Mouse (Mus musculus) heart, adult 2 months (tissue): ENCODE measurements around the gene Trpv2. TPM values are rescaled to one million over a fixed set of nuclear protein-coding genes. Genes with fewer than 3 reads are reported as not detected.

ENCODE experiments used
- DNase-seq, 2 experiments: peaks; one replicate each; pipeline ENCODE4 v3.0.0; 2021
- H3K27ac ChIP-seq: fragments of 200-600 bp; 2 replicates; pipeline ENCODE4 v1.8.1; 2022
- H3K27me3 ChIP-seq: fragments of 200-500 bp; 2 replicates; pipeline ENCODE4 v1.6.1; 2012; ENCODE audit warnings: mild to moderate bottlenecking, low read length, inconsistent platforms, mixed read lengths; ENCODE audit not compliant: control insufficient read depth, insufficient read depth
- H3K36me3 ChIP-seq: fragments of 200-500 bp; 2 replicates; pipeline ENCODE4 v1.6.1; 2012; ENCODE audit warnings: low read length, inconsistent platforms; ENCODE audit not compliant: control insufficient read depth, insufficient read depth
- H3K4me1 ChIP-seq: fragments of 200-500 bp; 2 replicates; pipeline ENCODE4 v1.6.1; 2011; ENCODE audit warnings: low read length; ENCODE audit not compliant: control insufficient read depth, insufficient read depth
- H3K4me3 ChIP-seq: fragments of 200-600 bp; 2 replicates; pipeline ENCODE4 v1.8.1; 2022
- H3K79me2 ChIP-seq: fragments of 200-500 bp; replicated peaks from 2 replicates; pipeline ENCODE4 v1.6.1; 2012; ENCODE audit warnings: mild to moderate bottlenecking, inconsistent platforms, low read length, moderate library complexity, mixed read lengths; ENCODE audit not compliant: control insufficient read depth, insufficient read depth
- H3K9ac ChIP-seq: fragments of 200-500 bp; 2 replicates; pipeline ENCODE4 v1.6.1; 2012; ENCODE audit warnings: low read depth, mild to moderate bottlenecking, control low read depth, inconsistent platforms, low read length, mixed read lengths
- CTCF ChIP-seq: fragments of 200-600 bp; IDR thresholded peaks from 2 replicates; pipeline ENCODE4 v1.8.1; 2022; ENCODE audit warnings: antibody characterized with exemption, mild to moderate bottlenecking, moderate library complexity
- EP300 ChIP-seq: fragments of 200-500 bp; IDR thresholded peaks from 2 replicates; pipeline ENCODE4 v1.6.1; 2011; ENCODE audit warnings: low read depth, low read length, control low read depth; ENCODE audit not compliant: insufficient read depth
- POLR2A ChIP-seq: fragments of 200-500 bp; IDR thresholded peaks from 2 replicates; pipeline ENCODE4 v1.6.1; 2011; ENCODE audit warnings: mild to moderate bottlenecking, low read depth, low read length, control low read depth; ENCODE audit not compliant: insufficient read depth
- WGBS: fragments of 180-500 bp; shearing (Covaris S2); methylation state at CpG from one replicate; pipeline ENCODE4 v1.1.7; 2018; 5-methylcytosine and 5-hydroxymethylcytosine counted together
- intact Hi-C: fragments of 180-260 bp; cut with DNase I; formaldehyde crosslinking; loops from one replicate; pipeline ENCODE4 v1.15.1; 2025
- polyA plus RNA-seq: library from polyadenylated mRNA; depleted of rRNA; stranded (reverse); fragments of >200 nt; gene quantifications from 2 replicates; pipeline ENCODE4 v1.2.3, GENCODE M21; 2012
- total RNA-seq, 2 experiments: library from RNA; stranded (reverse); gene quantifications; 2 replicates each; pipeline ENCODE4 v1.2.3; 2021

The Trpv2 gene
- total and polyA plus RNA-seq, 3 experiments = 2.6 to 4.6 (median 3.5) TPM

- intact Hi-C loops = loop anchor here (2.0 to 10.0 kb wide), 2 partner anchors 51 to 273 kb away; partner anchors contain the start of genes Tvp23b and Ubb
- TF ChIP-seq EP300 (no peak), CTCF (no peak), POLR2A (no peak)
- Histone ChIP-seq H3K27ac (peak overlapping the region; percentile 93), H3K27me3 (no peaks in the 10 kb centered on the region), H3K9ac (peak overlapping the region; percentile 83), H3K79me2 (no peaks in the 10 kb centered on the region; the same call in 1 of the 2 replicates), H3K36me3 (peaks cover 13% of the 10 kb centered on the region), H3K4me1 (peaks cover 3% of the 10 kb centered on the region), H3K4me3 (peak overlapping the region; percentile 94)
- 13% methylated on average over 17 of the region's 17 CpGs for WGBS
- DNase-seq = no peak
Measured at GRCm38 (mm10) chr11:62601732-62602618, 27.7 kb downstream of the Trpv2 start.

DNA sequence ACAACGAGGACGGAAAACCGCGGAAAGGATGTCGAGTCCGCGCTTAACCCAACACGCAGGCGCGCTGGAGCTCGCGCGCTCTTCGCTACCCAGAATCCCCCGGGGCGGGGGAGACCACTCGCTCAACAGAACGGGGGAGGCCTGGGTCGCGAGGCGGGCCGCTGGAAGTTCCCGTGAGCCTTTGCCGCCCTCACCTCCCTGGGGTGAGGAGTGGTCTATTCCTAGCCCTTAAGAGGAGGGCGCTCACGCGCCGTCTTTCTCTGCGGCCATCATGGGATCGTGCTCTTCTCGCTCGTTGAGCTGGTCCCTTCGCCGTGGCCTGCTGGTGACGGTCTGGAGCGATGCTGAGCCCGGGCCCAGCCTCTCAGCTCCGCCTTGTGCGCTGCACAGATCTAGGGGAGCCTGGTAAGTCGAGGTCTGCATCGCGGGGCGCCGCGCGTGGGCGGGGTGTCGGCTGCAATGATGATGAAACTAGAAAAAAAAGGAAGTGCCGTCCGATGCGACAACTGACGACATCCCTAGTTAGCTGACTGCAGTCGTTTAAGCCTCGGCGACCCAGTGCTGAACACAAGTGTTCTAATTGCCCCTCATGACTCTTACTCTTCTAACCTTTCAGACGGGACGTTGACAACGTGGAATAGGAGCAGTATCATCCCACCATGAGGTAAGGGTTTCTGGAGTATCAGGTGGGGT lies 28.5 kb downstream of the Trpv2 start:
- intact Hi-C loops = loop anchor here (2.0 to 10.0 kb wide), 2 partner anchors 52 to 272 kb away; partner anchors contain the start of genes Tvp23b and Ubb
- under 1% methylated on average over 58 of the region's 58 CpGs for WGBS

DNA sequence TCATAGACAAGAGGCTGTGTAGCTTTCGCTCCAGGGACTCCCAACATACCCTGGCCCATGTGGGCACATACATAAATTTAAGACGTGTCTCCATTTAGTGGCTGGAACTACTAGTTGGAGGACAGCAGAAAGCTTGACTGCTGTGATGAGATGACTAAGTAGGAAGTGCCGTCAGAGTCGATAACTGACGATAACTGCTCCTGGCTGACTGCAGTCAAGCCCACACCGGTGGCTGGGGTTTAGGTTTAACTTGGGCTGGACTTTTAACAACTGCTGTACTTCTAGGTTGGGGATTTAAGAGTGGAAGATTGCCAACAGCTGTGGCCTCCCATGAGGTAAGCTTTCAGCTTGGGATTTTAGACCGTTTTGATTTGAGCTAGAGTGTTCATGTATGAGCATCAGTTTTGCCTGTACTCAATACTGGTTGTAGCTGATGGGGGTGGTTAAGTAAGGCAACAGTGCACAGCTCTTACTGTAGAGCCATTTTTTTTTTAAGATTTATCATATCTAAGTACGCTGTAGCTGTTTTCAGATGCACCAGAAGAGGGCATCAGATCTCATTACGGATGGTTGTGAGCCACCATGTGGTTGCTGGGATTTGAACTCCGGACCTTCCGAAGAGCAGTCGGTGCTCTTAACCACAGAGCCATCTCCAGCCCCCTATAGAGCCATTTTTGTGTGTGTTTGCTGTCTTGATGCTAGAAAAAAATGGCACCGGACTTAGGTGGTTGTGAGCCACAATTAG lies 29.2 kb downstream of the Trpv2 start:
- H3K27me3 ChIP-seq = no peaks in the 10 kb centered on the region
- peaks cover 3% of the 10 kb centered on the region for H3K4me1 ChIP-seq
- peak overlapping the region; percentile 94 for H3K4me3 ChIP-seq
- peak in 1 of 2 experiments; percentile 21 for DNase-seq
- H3K9ac ChIP-seq = peak overlapping the region; percentile 82
- peak overlapping the region; percentile 93 for H3K27ac ChIP-seq
- TF ChIP-seq CTCF = peak; percentile 55
- no peak for TF ChIP-seq EP300
- TF ChIP-seq POLR2A = no peak
- peaks cover 13% of the 10 kb centered on the region for H3K36me3 ChIP-seq
- WGBS = 4% methylated on average over 13 of the region's 13 CpGs
- no peaks in the 10 kb centered on the region; the same call in 1 of the 2 replicates for H3K79me2 ChIP-seq
- intact Hi-C loops = loop anchor here (2.0 to 10.0 kb wide), 2 partner anchors 53 to 271 kb away; partner anchors contain the start of genes Tvp23b and Ubb

More for the DNA sequence above, 28.5 kb downstream of the Trpv2 start:
- peak; percentile 98 for DNase-seq
- TF ChIP-seq CTCF = peak; percentile 28; the same call in 1 of the 2 replicates
- TF ChIP-seq EP300 = peak; percentile 93
- TF ChIP-seq POLR2A = peak; percentile 100
- Histone ChIP-seq H3K27ac (peak overlapping the region; percentile 93), H3K9ac (peak overlapping the region; percentile 83), H3K27me3 (no peaks in the 10 kb centered on the region), H3K79me2 (no peaks in the 10 kb centered on the region; the same call in 1 of the 2 replicates), H3K36me3 (peaks cover 13% of the 10 kb centered on the region), H3K4me3 (peak overlapping the region; percentile 94), H3K4me1 (peaks cover 3% of the 10 kb centered on the region)

DNA sequence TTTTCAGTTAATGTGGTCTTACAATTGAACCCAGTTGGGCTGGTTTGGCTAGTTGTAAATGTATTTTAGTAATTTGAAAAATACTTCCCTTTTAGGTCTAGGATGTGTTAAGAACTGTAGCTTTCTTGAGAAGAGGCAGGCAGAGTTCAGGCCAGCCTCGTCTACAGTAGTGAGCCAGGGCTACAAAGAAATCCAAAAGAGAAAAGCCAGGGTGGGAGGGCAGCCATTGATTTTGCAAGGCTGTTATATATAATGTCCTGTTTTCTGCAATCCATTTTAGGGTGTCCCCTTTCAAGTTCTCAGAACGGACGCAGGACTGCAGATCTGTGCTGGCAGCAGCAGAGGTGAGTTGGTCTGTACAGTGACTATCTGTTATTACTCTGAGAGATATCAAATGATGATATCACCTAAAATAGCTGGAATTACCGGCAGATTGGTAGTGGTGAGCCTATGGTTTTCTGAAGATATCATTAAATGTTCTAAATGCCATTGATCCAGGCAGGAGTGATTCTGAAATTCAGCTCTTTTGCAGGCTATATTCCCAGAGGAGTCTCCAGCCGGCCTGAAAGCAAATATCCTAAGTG lies 29.9 kb downstream of the Trpv2 start:
- H3K36me3 ChIP-seq = peaks cover 13% of the 10 kb centered on the region
- H3K79me2 ChIP-seq = no peaks in the 10 kb centered on the region; the same call in 1 of the 2 replicates
- 36% methylated on average over 5 of the region's 5 CpGs for WGBS
- no peak overlapping the region for H3K4me3 ChIP-seq
- H3K9ac ChIP-seq = no peak overlapping the region
- TF ChIP-seq EP300 (no peak), POLR2A (no peak), CTCF (no peak)
- H3K27ac ChIP-seq = no peak overlapping the region
- peaks cover 3% of the 10 kb centered on the region for H3K4me1 ChIP-seq
- no peak for DNase-seq
- intact Hi-C loops = loop anchor here (10.0 kb wide), 1 partner anchor 271 kb away; the partner anchor contains the start of gene Tvp23b
- no peaks in the 10 kb centered on the region for H3K27me3 ChIP-seq

GRCm38 (mm10) chr11:62604886-62605618 lies 30.8 kb downstream of the Trpv2 start:
- intact Hi-C loops = loop anchor here (10.0 kb wide), 1 partner anchor 270 kb away; the partner anchor contains the start of gene Tvp23b
- H3K27me3 ChIP-seq = no peaks in the 10 kb centered on the region
- no peak overlapping the region for H3K4me3 ChIP-seq
- DNase-seq = no peak
- 57% methylated on average over 3 of the region's 3 CpGs for WGBS
- H3K9ac ChIP-seq = no peak overlapping the region
- no peak overlapping the region for H3K27ac ChIP-seq
- H3K36me3 ChIP-seq = peaks cover 13% of the 10 kb centered on the region
- TF ChIP-seq CTCF = no peak
- no peak for TF ChIP-seq POLR2A
- TF ChIP-seq EP300 = no peak
- H3K4me1 ChIP-seq = peaks cover 3% of the 10 kb centered on the region
- no peaks in the 10 kb centered on the region; the same call in 1 of the 2 replicates for H3K79me2 ChIP-seq
